Mouse (Mus musculus) heart, adult 2 months (tissue): Measurements from ENCODE around the gene Prtg.

Experiments
- CTCF ChIP-seq: fragments of 200-600 bp; IDR thresholded peaks from 2 replicates; pipeline ENCODE4 v1.8.1; 2022; ENCODE audit warnings: antibody characterized with exemption, mild to moderate bottlenecking, moderate library complexity
- EP300 ChIP-seq: fragments of 200-500 bp; IDR thresholded peaks from 2 replicates; pipeline ENCODE4 v1.6.1; 2011; ENCODE audit warnings: low read depth, low read length, control low read depth; ENCODE audit not compliant: insufficient read depth
- POLR2A ChIP-seq: fragments of 200-500 bp; IDR thresholded peaks from 2 replicates; pipeline ENCODE4 v1.6.1; 2011; ENCODE audit warnings: mild to moderate bottlenecking, low read depth, low read length, control low read depth; ENCODE audit not compliant: insufficient read depth

- TF ChIP-seq CTCF (no peak), EP300 (no peak), POLR2A (no peak)
These were observed 155.3 kb downstream of the Prtg start for GRCm38 (mm10) chr9:72961959-72962358.
